Mouse (Mus musculus) MEL (cell line): ENCODE results near the gene Lrrc59.
A peak's percentile ranks its signal among the peaks of the same experiment; 100 is the strongest.

Experiments
- CHD2 ChIP-seq: IDR thresholded peaks from 2 replicates; pipeline ENCODE4 v1.6.1; 2011; ENCODE audit warnings: low read length, improper control_type of control experiment
- CTCF ChIP-seq, 3 experiments: IDR thresholded peaks in 2 of 3; conservative IDR thresholded peaks in 1 of 3; 2 replicates each; pipeline ENCODE4 v1.5.1; 2011 to 2012; ENCODE audit warnings: low read length in 3 of 3, low read depth in 2 of 3, mild to moderate bottlenecking in 2 of 3, improper control_type of control experiment in 1 of 3, inconsistent platforms in 1 of 3, mixed read lengths in 1 of 3, moderate library complexity in 1 of 3; ENCODE audit not compliant: control insufficient read depth in 1 of 3, insufficient read depth in 1 of 3, poor library complexity in 1 of 3, severe bottlenecking in 1 of 3
- EP300 ChIP-seq, 2 experiments: IDR thresholded peaks; 2 replicates each; pipeline ENCODE4 v1.6.1; 2011; ENCODE audit warnings: improper control_type of control experiment in 2 of 2, low read length in 2 of 2, low read depth in 1 of 2, mild to moderate bottlenecking in 1 of 2
- GABPA ChIP-seq: IDR thresholded peaks from 2 replicates; pipeline ENCODE4 v1.6.1; 2012; ENCODE audit warnings: low read depth, mild to moderate bottlenecking, inconsistent platforms, low read length, improper control_type of control experiment, moderate library complexity
- GATA1 ChIP-seq: IDR thresholded peaks from 2 replicates; pipeline ENCODE4 v1.6.1; 2011; ENCODE audit warnings: low read depth, low read length, improper control_type of control experiment
- MAFK ChIP-seq: IDR thresholded peaks from 2 replicates; pipeline ENCODE4 v1.6.1; 2011; ENCODE audit warnings: low read depth, mild to moderate bottlenecking, low read length, improper control_type of control experiment, borderline replicate concordance
- MAZ ChIP-seq: IDR thresholded peaks from 2 replicates; pipeline ENCODE4 v1.6.1; 2012; ENCODE audit warnings: low read depth, mild to moderate bottlenecking, inconsistent platforms, low read length, improper control_type of control experiment
- POLR2A ChIP-seq, 2 experiments: IDR thresholded peaks; 2 replicates each; pipeline ENCODE4 v1.6.1; 2011 to 2012; ENCODE audit warnings: low read length in 2 of 2, mild to moderate bottlenecking in 2 of 2, control low read depth in 1 of 2, improper control_type of control experiment in 1 of 2, low read depth in 1 of 2, moderate library complexity in 1 of 2; ENCODE audit not compliant: control insufficient read depth in 1 of 2, insufficient read depth in 1 of 2, poor library complexity in 1 of 2
- POLR2AphosphoS5 ChIP-seq: IDR thresholded peaks from 2 replicates; pipeline ENCODE4 v1.6.1; 2012; ENCODE audit warnings: low read depth, borderline replicate concordance, mild to moderate bottlenecking, inconsistent platforms, low read length, moderate library complexity, mixed read lengths
- RCOR1 ChIP-seq: IDR thresholded peaks from 2 replicates; pipeline ENCODE4 v1.6.1; 2012; ENCODE audit warnings: low read depth, mild to moderate bottlenecking, inconsistent platforms, low read length, improper control_type of control experiment
- TAL1 ChIP-seq: IDR thresholded peaks from 2 replicates; pipeline ENCODE4 v1.6.1; 2012; ENCODE audit warnings: mild to moderate bottlenecking, inconsistent platforms, low read length, moderate library complexity, mixed read lengths
- TBP ChIP-seq: IDR thresholded peaks from 2 replicates; pipeline ENCODE4 v1.8.0; 2011; ENCODE audit warnings: low read depth, low read length, improper control_type of control experiment
- UBTF ChIP-seq: IDR thresholded peaks from 2 replicates; pipeline ENCODE4 v1.6.1; 2012; ENCODE audit warnings: low read depth, mild to moderate bottlenecking, inconsistent platforms, low read length, improper control_type of control experiment, moderate library complexity, borderline replicate concordance; ENCODE audit not compliant: insufficient read depth
- USF1 ChIP-seq: IDR thresholded peaks from 2 replicates; pipeline ENCODE4 v1.6.1; 2014; ENCODE audit warnings: low read depth, mild to moderate bottlenecking, inconsistent platforms, low read length, improper control_type of control experiment, moderate library complexity

- TF ChIP-seq MAZ (no peak), CTCF (IDR thresholded peaks at IDR 0.05 in 2 of 3, conservative IDR thresholded peaks at IDR 0.05 in 1 of 3; ENCODE audit: control insufficient read depth in 1 of 3, insufficient read depth in 1 of 3, low read depth in 2 of 3, low read length in 3 of 3, poor library complexity in 1 of 3, severe bottlenecking in 1 of 3) (no peak), USF1 (no peak), MAFK (peak; percentile 44; the same call in 1 of the 2 replicates), GATA1 (no peak), CHD2 (no peak), RCOR1 (no peak), TBP (0 out of 2 replicates have a peak, but pooled peaks have one; percentile 41), GABPA (no peak), UBTF (no peak), TAL1 (no peak), EP300 (IDR thresholded peaks at IDR 0.05; ENCODE audit: low read depth in 1 of 2, low read length in 2 of 2) (no peak), POLR2AphosphoS5 (no peak), POLR2A (IDR thresholded peaks at IDR 0.05; ENCODE audit: control insufficient read depth in 1 of 2, insufficient read depth in 1 of 2, low read depth in 1 of 2, low read length in 2 of 2, poor library complexity in 1 of 2) (no peak)
Observed at GRCm38 (mm10) chr11:94610744-94611740, 18.5 kb upstream of the Lrrc59 start.
